Mouse (Mus musculus) mammary gland, adult 2 months (tissue): ENCODE measurements around the gene Tdpoz2. TPM values are rescaled to one million over a fixed set of nuclear protein-coding genes. Genes with fewer than 3 reads are reported as not detected.

Experiments
- polyA plus RNA-seq: library from polyadenylated mRNA; depleted of rRNA; stranded (reverse); fragments of >200 nt; gene quantifications from 2 replicates; pipeline ENCODE4 v1.2.3, GENCODE M21; 2012; ENCODE audit warnings: low replicate concordance; rRNA removed

Gene Tdpoz2
- not detected in 2 replicates for polyA plus RNA-seq

DNA sequence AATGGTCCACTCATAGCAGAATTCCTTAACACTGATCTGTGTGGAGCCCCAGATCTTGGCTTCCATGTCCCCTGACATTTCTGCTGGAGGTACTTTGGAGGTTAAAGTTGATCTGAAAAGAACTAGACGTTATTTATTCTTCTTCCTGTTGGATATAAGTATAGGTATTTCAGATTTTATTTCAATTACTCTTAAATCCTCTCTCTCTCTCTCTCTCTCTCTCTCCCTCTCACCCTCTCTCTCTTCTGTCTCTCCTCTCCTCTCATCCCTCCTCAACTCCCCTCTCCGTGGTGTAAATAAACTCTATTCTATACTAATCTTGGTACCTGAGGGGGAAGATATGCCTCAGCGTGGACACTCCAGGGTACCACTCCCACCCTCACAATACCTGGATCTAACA, at the start of gene Tdpoz2:
Tdpoz2 (minus strand) TSS at position 101 of the 400 bp plus-strand sequence.

DNA sequence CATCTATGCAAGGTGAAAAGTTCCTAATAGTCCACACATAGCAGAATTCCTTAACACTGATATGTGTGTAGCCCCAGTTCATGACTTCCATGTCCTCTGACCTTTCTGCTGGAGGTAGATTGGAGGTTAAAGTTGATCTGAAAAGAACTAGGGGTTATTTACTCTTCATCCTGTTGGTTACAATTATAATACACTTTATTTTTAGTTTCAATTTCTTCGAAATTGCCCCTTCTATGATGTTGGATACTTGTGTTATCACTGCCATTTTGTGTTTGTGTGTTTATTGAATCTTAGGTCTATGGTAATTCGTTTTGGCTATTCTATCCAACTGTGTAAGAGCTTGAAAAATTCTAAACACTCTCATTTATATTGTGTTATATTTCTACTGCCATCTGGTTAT, 40.5 kb upstream of the Tdpoz2 start, which contains the start of gene Gm37596:
Gm37596 (minus strand) TSS at position 101 of the 400 bp plus-strand sequence.

DNA sequence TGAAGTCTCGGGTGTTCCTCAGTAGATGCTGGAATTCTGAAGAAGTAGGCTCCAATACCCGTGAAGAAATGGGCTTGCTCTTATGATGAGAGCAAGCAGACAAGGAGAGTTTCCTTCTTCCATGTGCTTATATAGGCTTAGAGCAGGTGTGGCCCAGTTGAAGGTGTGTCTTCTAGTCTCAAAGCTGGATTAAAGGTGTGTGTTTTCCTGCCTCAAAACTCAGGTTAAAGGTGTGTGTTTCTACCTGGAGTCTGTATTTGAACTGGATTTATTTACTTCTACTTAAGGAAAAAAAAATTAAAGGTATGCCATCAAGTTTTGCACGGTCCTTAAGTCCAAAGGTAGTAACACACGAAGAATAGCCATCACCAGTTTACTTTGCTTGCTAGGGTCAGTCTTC, 23.7 kb upstream of the Tdpoz2 start, which contains the start of gene Tdpoz1:
Tdpoz1 (minus strand) TSS at position 101 of the 400 bp plus-strand sequence.

Other genes with a start within 250 kb of the Tdpoz2 start
- gene Tchh, start 210.4 kb downstream of the Tdpoz2 start, polyA plus RNA-seq, result 0.02 TPM in 1 of 2 replicates, not detected in the other
- not detected in 2 replicates for gene Tchhl1, start 183.9 kb downstream of the Tdpoz2 start, polyA plus RNA-seq
- 208 and 437 TPM in 2 replicates for gene S100a11, start 132.2 kb downstream of the Tdpoz2 start, polyA plus RNA-seq
- gene S100a10, start 97.6 kb downstream of the Tdpoz2 start, polyA plus RNA-seq, result 77.1 and 139 TPM in 2 replicates
- gene Tdpoz1, start 23.6 kb upstream of the Tdpoz2 start, polyA plus RNA-seq, result not detected in 2 replicates
- not detected in 2 replicates for gene Gm37596, start 40.4 kb upstream of the Tdpoz2 start, polyA plus RNA-seq
- gene Gm5773, start 120.3 kb upstream of the Tdpoz2 start, polyA plus RNA-seq, result not detected in 2 replicates
- not detected in 2 replicates for gene Tdpoz4, start 143.7 kb upstream of the Tdpoz2 start, polyA plus RNA-seq
- gene Tdpoz3, start 173.3 kb upstream of the Tdpoz2 start, polyA plus RNA-seq, result not detected in 2 replicates